Comparison of ENCODE assay signal across 16 mouse cellular contexts in the genomic region with DNA sequence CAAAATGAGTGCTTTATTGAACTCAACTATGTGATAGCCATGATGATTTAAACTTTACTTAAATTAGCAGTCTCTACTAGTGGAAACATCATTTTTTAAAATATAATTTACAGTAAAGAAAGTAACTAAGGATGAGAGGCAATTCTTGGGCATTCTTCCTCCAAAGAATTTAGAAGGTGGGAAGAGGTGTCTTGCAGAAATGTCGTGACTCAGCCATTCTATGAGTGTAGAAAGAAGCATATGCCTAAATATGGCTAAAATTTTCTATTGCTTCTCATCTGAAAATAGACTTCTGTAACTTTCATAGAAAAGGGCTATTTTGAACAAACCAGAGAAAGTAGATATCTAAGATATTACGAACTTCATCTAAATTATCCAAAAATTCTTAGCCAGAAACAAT.
"Had no signal": no experiment of that assay in that cellular context is flagged by ENCODE, and none has a peak within 500 bp of the region (broad histone marks: within the 10 kb centered on the region; RNA-seq: fewer than 3 reads in every experiment).

No protein-coding gene starts in this region.

- H3K36me3 ChIP-seq: neural tube, embryonic 13.5 days; neural tube, embryonic 15.5 days; stomach, embryonic 15.5 days had no signal

- H3K9ac ChIP-seq: neural tube, embryonic 13.5 days; neural tube, embryonic 15.5 days; stomach, embryonic 15.5 days had no signal

- H3K4me1 ChIP-seq: neural tube, embryonic 13.5 days; neural tube, embryonic 15.5 days; stomach, embryonic 15.5 days had no signal

- H3K27ac ChIP-seq: neural tube, embryonic 13.5 days; neural tube, embryonic 15.5 days; stomach, embryonic 15.5 days; stomach, postnatal 0 days had no signal

- H3K27me3 ChIP-seq: neural tube, embryonic 13.5 days; neural tube, embryonic 15.5 days; stomach, embryonic 15.5 days had no signal

- H3K4me3 ChIP-seq: neural tube, embryonic 13.5 days; neural tube, embryonic 15.5 days; stomach, embryonic 15.5 days had no signal

- DNase-seq: retina, postnatal 1 day; right cerebral cortex, adult 18-20 months; right cerebral cortex, postnatal 14 days; right cerebral cortex, postnatal 25 days; right cerebral cortex, postnatal 4 days; spleen, adult 18-20 months; thymus, adult 18-20 months; thymus, adult 2 months; thymus, postnatal 14 days; thymus, postnatal 25 days; thymus, postnatal 36 days; thymus, postnatal 4 days had no signal

- H3K9me3 ChIP-seq: neural tube, embryonic 13.5 days; neural tube, embryonic 15.5 days; stomach, embryonic 15.5 days had no signal

- H3K4me2 ChIP-seq: neural tube, embryonic 13.5 days; neural tube, embryonic 15.5 days; stomach, embryonic 15.5 days had no signal
